Mouse (Mus musculus) liver, embryonic 14.5 days (tissue): ENCODE measurements around the gene Zcrb1. TPM values are rescaled to one million over a fixed set of nuclear protein-coding genes. Genes with fewer than 3 reads are reported as not detected.

Source experiments
- ATAC-seq: fragments of 200-750 bp; cut with Nextera tagmentation; 2 replicates; pipeline ENCODE4 v1.8.0; 2017; ENCODE audit warnings: moderate number of reproducible peaks, mild to moderate bottlenecking, moderate library complexity; ENCODE audit not compliant: insufficient read depth
- DNase-seq, 3 experiments: peaks; one replicate each; pipeline ENCODE4 v3.0.0-alpha.2; 2012 to 2013; ENCODE audit warnings: low read depth in 3 of 3, low spot score in 3 of 3
- H3K27ac ChIP-seq: fragments of 300-500 bp; sonication (generic); 2 replicates; pipeline ENCODE4 v1.5.1; 2014; ENCODE audit warnings: moderate library complexity, mild to moderate bottlenecking, control low read depth, inconsistent platforms
- H3K27me3 ChIP-seq: fragments of 300-500 bp; sonication (generic); 2 replicates; pipeline ENCODE4 v1.6.1; 2014; ENCODE audit warnings: mild to moderate bottlenecking, low read length, moderate library complexity; ENCODE audit not compliant: control insufficient read depth, insufficient read depth
- H3K36me3 ChIP-seq: fragments of 300-500 bp; sonication (generic); replicated peaks from 2 replicates; pipeline ENCODE4 v1.6.1; 2014; ENCODE audit warnings: low read depth; ENCODE audit not compliant: control insufficient read depth, insufficient read depth
- H3K4me1 ChIP-seq, 2 experiments: fragments of 200-500 bp in 1 of 2; fragments of 300-500 bp in 1 of 2; sonication (generic) in 1 of 2; replicated peaks; 2 replicates each; pipeline ENCODE4 v1.6.1; 2012 to 2014; ENCODE audit warnings: antibody characterized with exemption in 1 of 2, inconsistent platforms in 1 of 2, low read length in 1 of 2; ENCODE audit not compliant: control insufficient read depth in 2 of 2, insufficient read depth in 2 of 2
- H3K4me2 ChIP-seq: fragments of 300-500 bp; sonication (generic); 2 replicates; pipeline ENCODE4 v1.6.1; 2014; ENCODE audit warnings: low read depth, mild to moderate bottlenecking, control low read depth, moderate library complexity
- H3K4me3 ChIP-seq, 2 experiments: fragments of 200-500 bp in 1 of 2; fragments of 300-500 bp in 1 of 2; sonication (generic) in 1 of 2; 2 replicates each; pipeline ENCODE4 v1.5.1; 2012 to 2014; ENCODE audit warnings: low read depth in 2 of 2, low read length in 2 of 2, mild to moderate bottlenecking in 2 of 2, control low read depth in 1 of 2, inconsistent platforms in 1 of 2, moderate library complexity in 1 of 2; ENCODE audit not compliant: insufficient read depth in 1 of 2
- H3K9ac ChIP-seq: fragments of 300-500 bp; sonication (generic); replicated peaks from 2 replicates; pipeline ENCODE4 v1.6.1; 2014; ENCODE audit warnings: mild to moderate bottlenecking, control low read depth, moderate library complexity
- H3K9me3 ChIP-seq: fragments of 300-500 bp; sonication (generic); 2 replicates; pipeline ENCODE4 v1.6.1; 2016; ENCODE audit warnings: low read length, mixed read lengths; ENCODE audit not compliant: control insufficient read depth
- CTCF ChIP-seq: IDR thresholded peaks from 2 replicates; pipeline ENCODE4 v1.5.1; 2016; ENCODE audit warnings: antibody characterized with exemption, low read depth, control low read depth
- EP300 ChIP-seq: IDR thresholded peaks from 2 replicates; pipeline ENCODE4 v1.6.1; 2016; ENCODE audit warnings: antibody characterized with exemption, low read depth
- WGBS: fragments of 180-500 bp; shearing (Covaris S2); extraction: QIAGEN DNeasy Blood & Tissue Kit; methylation state at CpG from one replicate; pipeline ENCODE4 v1.1.7; 2014; ENCODE audit not compliant: insufficient replicate concordance; 5-methylcytosine and 5-hydroxymethylcytosine counted together
- polyA plus RNA-seq, 2 experiments: library from polyadenylated mRNA; depleted of rRNA in 1 of 2; stranded (reverse) in 1 of 2; unstranded in 1 of 2; fragments of >200 nt; fragmentation: Nextera tagmentation in 1 of 2; extraction: Ambion mirVana in 1 of 2; gene quantifications; 2 replicates each; pipeline versions ENCODE4 v1.2.1 to v1.2.3; 2012 to 2014

Gene Zcrb1
- polyA plus RNA-seq, 2 experiments = 44.0 to 64.0 TPM

DNA sequence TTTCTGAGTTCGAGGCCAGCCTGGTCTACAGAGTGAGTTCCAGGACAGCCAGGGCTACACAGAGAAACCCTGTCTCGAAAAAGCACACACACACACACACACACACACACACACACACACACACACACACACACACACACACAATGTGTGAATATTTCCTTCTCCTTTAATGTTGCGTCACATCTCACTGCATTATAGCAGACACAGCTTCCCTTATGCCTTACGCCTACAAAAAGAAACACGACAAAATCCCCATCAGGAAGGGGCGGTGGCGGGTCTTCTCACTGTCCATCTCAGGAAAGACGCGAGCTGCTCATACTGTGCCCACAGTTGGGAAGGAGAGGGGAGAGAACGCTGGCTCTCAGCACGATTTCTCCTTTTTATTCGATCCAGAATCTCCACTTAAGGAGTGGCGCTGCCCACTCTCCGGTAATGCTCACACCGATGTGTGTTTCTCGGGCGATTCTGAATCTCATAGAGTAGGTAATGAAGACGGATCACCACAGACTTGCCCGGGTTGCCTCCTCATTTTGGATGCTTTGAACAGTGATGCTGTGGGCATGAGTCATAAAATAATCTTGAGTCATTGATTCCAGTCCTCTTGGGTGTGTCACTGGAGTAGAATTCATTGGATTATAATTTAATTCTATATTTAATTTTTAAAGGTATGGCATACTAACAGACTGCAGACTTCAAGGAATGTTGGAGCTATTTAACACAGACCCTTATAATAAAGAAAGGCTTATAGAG is 39.6 kb downstream of the Zcrb1 start:
- Histone ChIP-seq H3K27ac (no peak overlapping the region), H3K9ac (no peak overlapping the region), H3K4me3 (no peak overlapping the region), H3K4me2 (no peak overlapping the region), H3K36me3 (no peaks in the 10 kb centered on the region), H3K4me1 (no peaks in the 10 kb centered on the region), H3K27me3 (no peaks in the 10 kb centered on the region), H3K9me3 (no peaks in the 10 kb centered on the region)
- WGBS = 77% methylated on average over 18 of the region's 19 CpGs
- no peak for DNase-seq
- TF ChIP-seq CTCF = no peak
- no peak for TF ChIP-seq EP300
- ATAC-seq = no peak

DNA sequence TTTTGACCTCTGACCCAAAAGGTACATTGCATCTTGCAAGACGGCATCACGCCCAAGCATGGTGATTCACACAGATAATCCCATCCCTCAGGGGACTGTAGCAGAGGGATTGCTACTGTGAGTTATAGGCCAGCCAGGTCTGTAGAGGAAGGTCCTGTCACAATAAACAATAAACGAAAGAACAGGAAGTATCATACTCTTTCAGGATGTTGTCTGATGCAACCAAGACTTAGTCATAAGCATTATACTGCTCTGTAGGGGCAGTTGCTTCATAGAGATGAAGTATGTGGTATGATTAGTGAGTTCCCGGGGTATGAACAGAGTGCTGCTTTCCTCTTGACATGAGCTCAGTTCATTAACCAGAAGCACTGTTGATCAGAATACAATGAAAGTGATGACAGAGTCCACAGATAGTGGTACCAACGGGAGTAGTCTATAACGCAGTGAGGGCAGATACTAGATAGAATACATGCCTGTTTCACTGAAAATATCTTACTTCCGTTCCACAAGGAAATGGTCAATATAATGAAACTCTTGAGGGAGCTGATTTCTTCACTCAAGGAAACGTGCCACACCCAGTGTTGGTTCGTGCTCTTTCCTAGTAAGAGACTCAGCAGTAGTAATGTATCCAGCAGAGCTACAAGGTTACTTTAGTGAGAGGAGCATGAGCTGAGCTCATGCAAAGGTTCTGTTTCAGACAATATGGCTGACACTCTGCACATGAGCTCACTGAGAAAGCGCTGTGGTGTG is 57.3 kb downstream of the Zcrb1 start:
- Histone ChIP-seq H3K4me2 (no peak overlapping the region), H3K9ac (no peak overlapping the region), H3K36me3 (no peaks in the 10 kb centered on the region), H3K4me1 (peaks cover 0 to 2% of the 10 kb centered on the region in 2 experiments; a peak in 2 of 4 replicates), H3K9me3 (no peaks in the 10 kb centered on the region), H3K27ac (no peak overlapping the region), H3K27me3 (no peaks in the 10 kb centered on the region; the same call in 1 of the 2 replicates), H3K4me3 (no peak overlapping the region)
- WGBS = 56% methylated on average over 10 of the region's 10 CpGs
- DNase-seq (no peak), ATAC-seq (no peak)
- TF ChIP-seq CTCF (no peak), EP300 (no peak)

DNA sequence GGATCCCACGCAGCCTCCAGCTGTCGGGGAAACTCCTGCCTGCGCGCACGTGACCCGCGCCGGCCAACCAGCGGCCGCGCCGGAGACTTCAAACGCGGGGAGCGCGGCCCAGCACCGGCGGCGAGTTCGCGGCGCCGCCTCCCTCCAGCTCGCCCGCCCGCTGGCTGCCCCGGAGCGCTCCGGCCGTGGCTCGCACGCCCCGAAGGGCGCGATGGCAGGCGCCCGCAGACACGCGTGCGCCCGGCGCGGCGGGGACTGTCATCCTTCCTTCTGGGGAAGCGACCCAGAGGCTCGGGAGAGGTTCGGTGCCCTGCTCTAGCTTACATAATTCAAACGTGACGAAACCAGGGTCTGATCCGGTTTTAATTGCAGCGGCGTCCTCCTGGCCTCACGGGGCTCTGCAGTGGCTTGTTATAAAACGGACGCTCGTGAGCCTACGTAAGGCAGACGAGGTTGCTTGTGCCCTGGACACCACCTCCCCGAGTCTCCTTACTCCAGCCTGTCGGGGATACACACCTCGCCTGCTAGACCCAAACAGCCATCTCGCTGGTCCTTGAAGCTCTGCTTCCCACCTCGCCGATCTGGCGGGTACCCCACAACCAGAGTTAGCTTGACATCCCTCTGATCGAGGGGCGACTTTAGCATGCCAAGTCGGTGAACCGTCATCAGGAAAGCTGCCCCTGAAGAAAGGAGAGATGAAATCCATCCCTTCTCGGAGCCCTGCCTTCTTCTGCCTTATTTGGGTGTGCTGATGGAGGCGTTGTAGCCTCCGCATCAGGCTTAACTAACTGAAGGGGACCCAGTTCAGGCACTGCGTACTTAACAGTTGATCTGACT is 61.0 kb downstream of the Zcrb1 start, which contains the start of gene Yaf2:
TSS of gene Yaf2 (minus strand) at position 11 of the 837 bp plus-strand sequence.
- peak within 1 kb of the TSS; percentile 86 for H3K4me2 ChIP-seq

DNA sequence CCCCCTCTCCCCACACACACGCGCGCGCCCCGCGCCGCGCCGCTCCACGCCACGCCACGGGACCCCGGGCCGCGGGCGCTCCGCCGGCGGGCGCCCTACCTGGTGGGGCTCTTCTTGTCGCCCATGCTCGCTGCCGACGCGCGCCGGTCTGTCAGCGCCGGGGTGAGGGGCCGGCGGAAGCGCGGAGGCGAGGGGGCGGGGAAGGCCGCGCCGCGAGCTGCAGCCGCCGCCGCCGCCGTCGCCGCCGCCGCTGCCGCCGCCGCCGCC is 61.5 kb downstream of the Zcrb1 start:
- DNase-seq (no peak), ATAC-seq (no peak; the same call in 1 of the 2 replicates)
- Histone ChIP-seq H3K27me3 (no peaks in the 10 kb centered on the region; the same call in 1 of the 2 replicates), H3K4me3 (peak overlapping the region; percentile 69 to 93), H3K4me2 (peak overlapping the region; percentile 86), H3K9ac (peak overlapping the region; percentile 90), H3K36me3 (peaks cover 2% of the 10 kb centered on the region; the same call in 1 of the 2 replicates), H3K9me3 (no peaks in the 10 kb centered on the region), H3K27ac (no peak overlapping the region; the same call in 1 of the 2 replicates), H3K4me1 (peaks cover 0 to 2% of the 10 kb centered on the region in 2 experiments; a peak in 2 of 4 replicates)
- 0% methylated on average over 33 of the region's 52 CpGs for WGBS
- TF ChIP-seq EP300 (no peak), CTCF (no peak)

More for the DNA sequence above, 61.0 kb downstream of the Zcrb1 start, which contains the start of gene Yaf2:
- Histone ChIP-seq H3K9ac (peak within 1 kb of the TSS; percentile 90), H3K27ac (peak within 1 kb of the TSS; percentile 45), H3K27me3 (no peaks in the 10 kb centered on the region; the same call in 1 of the 2 replicates), H3K4me3 (peak within 1 kb of the TSS; percentile 69 to 93), H3K36me3 (peaks cover 2% of the 10 kb centered on the region; the same call in 1 of the 2 replicates), H3K4me1 (peaks cover 0 to 2% of the 10 kb centered on the region in 2 experiments; a peak in 2 of 4 replicates), H3K9me3 (no peaks in the 10 kb centered on the region)
- DNase-seq (peak; percentile 80 to 82 (median 80)), ATAC-seq (peak; percentile 93)
- no peak for TF ChIP-seq EP300
- TF ChIP-seq CTCF = no peak
- WGBS = under 1% methylated on average over 65 of the region's 73 CpGs

Other genes with a start within 250 kb of the Zcrb1 start
- 1.8 and 3.0 TPM in 2 replicates for gene Gxylt1, start 123.2 kb downstream of the Zcrb1 start, polyA plus RNA-seq (2012; rRNA removed)
- 2.8 and 2.9 TPM in 2 replicates for gene Gxylt1, start 123.2 kb downstream of the Zcrb1 start, polyA plus RNA-seq (2014; fragmentation: Nextera tagmentation; extraction: Ambion mirVana)
- 11.5 and 14.3 TPM in 2 replicates for gene Yaf2, start 61.4 kb downstream of the Zcrb1 start, polyA plus RNA-seq (2012; rRNA removed)
- 23.1 and 27.2 TPM in 2 replicates for gene Yaf2, start 61.4 kb downstream of the Zcrb1 start, polyA plus RNA-seq (2014; fragmentation: Nextera tagmentation; extraction: Ambion mirVana)
- gene Pphln1, start within 50 bp of the Zcrb1 start, polyA plus RNA-seq (2012; rRNA removed) = 8.2 and 9.6 TPM in 2 replicates
- gene Pphln1, start within 50 bp of the Zcrb1 start, polyA plus RNA-seq (2014; fragmentation: Nextera tagmentation; extraction: Ambion mirVana) = 9.7 and 10.1 TPM in 2 replicates
- gene Prickle1, start 197.6 kb upstream of the Zcrb1 start, polyA plus RNA-seq (2012; rRNA removed) = 1.2 and 1.5 TPM in 2 replicates
- gene Prickle1, start 197.6 kb upstream of the Zcrb1 start, polyA plus RNA-seq (2014; fragmentation: Nextera tagmentation; extraction: Ambion mirVana) = 3.2 and 3.5 TPM in 2 replicates